Mouse (Mus musculus) forebrain, embryonic 11.5 days (tissue): ENCODE results near the gene Jsrp1. TPM values are rescaled to one million over a fixed set of nuclear protein-coding genes. Genes with fewer than 3 reads are reported as not detected.

Experiments used
- ATAC-seq: fragments of 200-750 bp; cut with Nextera tagmentation; replicated peaks from 2 replicates; pipeline ENCODE4 v1.8.0; 2017; ENCODE audit warnings: moderate TSS enrichment; ENCODE audit not compliant: low FRiP score
- DNase-seq: peaks from one replicate; pipeline ENCODE4 v3.0.0-alpha.2; 2017; ENCODE audit warnings: low spot score
- H3K27ac ChIP-seq: fragments of 300-500 bp; sonication (generic); 2 replicates; pipeline ENCODE4 v1.5.1; 2014; ENCODE audit warnings: low read depth, low read length
- H3K27me3 ChIP-seq: fragments of 300-500 bp; sonication (generic); 2 replicates; pipeline ENCODE4 v1.6.1; 2014; ENCODE audit warnings: mild to moderate bottlenecking, low read length, mixed read lengths; ENCODE audit not compliant: control insufficient read depth, insufficient read depth
- H3K36me3 ChIP-seq: fragments of 300-500 bp; sonication (generic); 2 replicates; pipeline ENCODE4 v1.6.1; 2014; ENCODE audit warnings: mild to moderate bottlenecking, low read length, moderate library complexity, mixed read lengths; ENCODE audit not compliant: control insufficient read depth, insufficient read depth
- H3K4me1 ChIP-seq: fragments of 300-500 bp; sonication (generic); replicated peaks from 2 replicates; pipeline ENCODE4 v1.6.1; 2014; ENCODE audit warnings: low read length, mixed read lengths; ENCODE audit not compliant: control insufficient read depth, insufficient read depth
- H3K4me2 ChIP-seq: fragments of 300-500 bp; sonication (generic); 2 replicates; pipeline ENCODE4 v1.6.1; 2014; ENCODE audit warnings: low read depth, mild to moderate bottlenecking, low read length, moderate library complexity, mixed read lengths; ENCODE audit not compliant: severe bottlenecking
- H3K4me3 ChIP-seq: fragments of 300-500 bp; sonication (generic); 2 replicates; pipeline ENCODE4 v1.5.1; 2014; ENCODE audit warnings: low read depth, low read length
- H3K9ac ChIP-seq: fragments of 300-500 bp; sonication (generic); 2 replicates; pipeline ENCODE4 v1.6.1; 2014; ENCODE audit warnings: low read length
- H3K9me3 ChIP-seq: fragments of 300-500 bp; sonication (generic); 2 replicates; pipeline ENCODE4 v1.6.1; 2016; ENCODE audit warnings: low read length, mixed read lengths; ENCODE audit not compliant: control insufficient read depth
- WGBS: fragments of 180-500 bp; shearing (Covaris S2); extraction: QIAGEN DNeasy Blood & Tissue Kit; methylation state at CpG from one replicate; pipeline ENCODE4 v1.1.7; 2014; 5-methylcytosine and 5-hydroxymethylcytosine counted together
- polyA plus RNA-seq: library from polyadenylated mRNA; unstranded; fragments of >200 nt; fragmentation: Nextera tagmentation; extraction: Ambion mirVana; gene quantifications from 2 replicates; pipeline ENCODE4 v1.2.1, GENCODE M21; 2014

Jsrp1 gene
- polyA plus RNA-seq, 1 experiment from 2014 or later: 0.47 TPM

DNA sequence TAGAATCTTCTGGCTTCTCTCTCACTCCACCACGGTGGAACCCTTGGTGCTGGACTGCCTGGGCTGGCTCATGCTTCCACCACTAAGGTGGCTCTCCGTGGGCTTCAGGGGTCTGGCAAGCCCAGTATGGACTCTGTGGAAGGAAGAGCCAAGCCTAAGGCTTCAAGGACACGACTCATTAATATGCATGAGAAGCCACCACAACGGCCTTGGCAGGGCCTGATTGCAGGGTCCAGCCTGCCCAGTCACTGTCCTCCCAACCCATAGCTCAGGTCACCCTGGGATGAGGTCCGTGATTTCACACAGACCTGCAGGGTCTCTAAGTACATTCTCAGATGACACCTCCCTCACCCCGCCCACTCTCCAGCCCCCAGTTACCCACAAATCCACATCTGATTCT is 26.6 kb upstream of the Jsrp1 start:
- Histone ChIP-seq H3K4me2 (no peak overlapping the region), H3K36me3 (no peaks in the 10 kb centered on the region), H3K9ac (no peak overlapping the region), H3K4me1 (peaks cover 14% of the 10 kb centered on the region), H3K9me3 (no peaks in the 10 kb centered on the region; the same call in 1 of the 2 replicates), H3K27me3 (peaks cover 40% of the 10 kb centered on the region), H3K4me3 (no peak overlapping the region), H3K27ac (no peak overlapping the region)
- 64% methylated on average over 6 of the region's 6 CpGs for WGBS
- ATAC-seq (no peak), DNase-seq (no peak)

GRCm38 (mm10) chr10:80838346-80838912 is 25.1 kb upstream of the Jsrp1 start:
- ATAC-seq: no peak
- H3K9ac ChIP-seq: no peak overlapping the region
- H3K4me3 ChIP-seq: no peak overlapping the region
- H3K27ac ChIP-seq: no peak overlapping the region
- H3K27me3 ChIP-seq: peaks cover 30% of the 10 kb centered on the region
- H3K36me3 ChIP-seq: no peaks in the 10 kb centered on the region
- H3K4me1 ChIP-seq: peaks cover 6% of the 10 kb centered on the region
- H3K4me2 ChIP-seq: no peak overlapping the region
- no peak for DNase-seq
- no peaks in the 10 kb centered on the region; the same call in 1 of the 2 replicates for H3K9me3 ChIP-seq
- WGBS: 59% methylated on average over 2 of the region's 2 CpGs

DNA sequence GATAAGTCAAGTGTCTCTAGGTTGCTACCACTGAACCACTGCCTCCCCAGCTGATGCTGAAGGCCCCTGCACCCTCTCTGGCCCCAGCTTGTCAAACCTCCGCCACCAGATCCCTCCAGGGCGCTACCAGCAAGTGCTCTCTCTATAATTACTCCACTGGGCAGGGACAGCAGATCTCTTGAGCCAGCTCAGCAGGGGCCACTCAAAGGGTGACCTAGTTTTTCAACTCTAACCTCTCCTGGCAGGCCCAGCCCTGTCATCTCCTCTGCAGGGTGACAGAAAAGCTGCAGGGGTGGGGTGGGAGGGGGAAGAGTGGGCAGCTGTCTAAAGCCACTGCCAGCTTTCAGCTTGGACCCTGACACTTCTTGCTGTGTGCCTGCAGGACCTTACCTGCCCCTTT is 24.5 kb upstream of the Jsrp1 start:
- 17% methylated on average over 2 of the region's 2 CpGs for WGBS
- H3K9me3 ChIP-seq: no peaks in the 10 kb centered on the region; the same call in 1 of the 2 replicates
- peaks cover 3% of the 10 kb centered on the region; the same call in 1 of the 2 replicates for H3K4me1 ChIP-seq
- no peak for ATAC-seq
- H3K27ac ChIP-seq: no peak overlapping the region
- H3K4me2 ChIP-seq: no peak overlapping the region
- no peak overlapping the region for H3K4me3 ChIP-seq
- no peak for DNase-seq
- H3K27me3 ChIP-seq: peaks cover 24% of the 10 kb centered on the region
- no peaks in the 10 kb centered on the region for H3K36me3 ChIP-seq
- no peak overlapping the region for H3K9ac ChIP-seq

DNA sequence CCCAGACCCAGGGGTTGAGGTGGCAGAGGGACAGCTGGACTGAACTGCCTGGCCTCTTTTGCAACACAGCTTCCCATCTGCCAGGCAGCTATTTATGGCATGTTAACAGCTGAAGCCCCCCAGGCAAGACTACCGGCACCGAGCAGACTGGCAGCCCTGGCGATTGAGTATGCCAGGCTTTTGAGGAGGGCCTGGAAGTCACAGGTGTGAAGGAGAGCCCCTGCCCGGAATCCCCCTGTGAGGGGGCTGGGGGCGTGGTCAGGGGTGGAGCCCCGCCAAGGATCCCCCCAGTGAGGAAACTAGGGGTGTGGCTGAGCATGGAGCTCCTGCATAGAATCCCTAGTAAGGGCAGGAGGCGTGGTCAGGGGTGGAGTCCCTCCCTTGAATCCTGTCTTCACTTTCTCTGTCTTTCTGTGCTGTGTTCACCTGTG is 23.7 kb upstream of the Jsrp1 start:
- no peak for ATAC-seq
- 60% methylated on average over 7 of the region's 7 CpGs for WGBS
- H3K36me3 ChIP-seq: no peaks in the 10 kb centered on the region

DNA sequence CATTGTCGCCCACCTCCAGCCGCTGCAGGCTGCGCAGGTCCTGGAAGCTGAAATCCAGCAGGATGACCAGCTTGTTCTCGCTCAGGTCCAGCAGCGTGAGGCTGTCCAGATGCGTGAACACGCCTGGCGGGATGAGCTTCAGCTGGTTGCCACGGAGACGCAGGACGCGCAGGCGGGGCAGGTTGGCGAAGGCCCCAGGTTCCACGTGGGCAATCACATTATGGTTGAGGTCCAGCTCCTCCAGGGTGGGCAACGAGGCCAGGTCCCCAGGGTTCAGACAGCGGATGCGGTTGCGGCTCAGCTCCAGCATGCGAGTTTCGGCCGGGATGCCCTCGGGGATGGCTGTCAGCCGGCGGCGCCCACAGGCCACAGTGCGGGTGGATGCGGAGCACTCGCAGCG is 22.3 kb upstream of the Jsrp1 start:
- Histone ChIP-seq H3K9ac (no peak overlapping the region), H3K27me3 (peaks cover 20% of the 10 kb centered on the region), H3K27ac (no peak overlapping the region), H3K4me1 (peaks cover 12% of the 10 kb centered on the region), H3K4me3 (no peak overlapping the region), H3K9me3 (no peaks in the 10 kb centered on the region; the same call in 1 of the 2 replicates), H3K4me2 (no peak overlapping the region), H3K36me3 (no peaks in the 10 kb centered on the region)
- 61% methylated on average over 30 of the region's 30 CpGs for WGBS
- DNase-seq (no peak), ATAC-seq (no peak)

More for the DNA sequence above, 23.7 kb upstream of the Jsrp1 start:
- H3K27me3 ChIP-seq: peaks cover 20% of the 10 kb centered on the region
- no peak for DNase-seq
- H3K9me3 ChIP-seq: no peaks in the 10 kb centered on the region; the same call in 1 of the 2 replicates
- no peak overlapping the region for H3K4me2 ChIP-seq
- H3K4me3 ChIP-seq: no peak overlapping the region
- no peak overlapping the region for H3K27ac ChIP-seq
- peaks cover 3% of the 10 kb centered on the region; the same call in 1 of the 2 replicates for H3K4me1 ChIP-seq
- H3K9ac ChIP-seq: no peak overlapping the region

GRCm38 (mm10) chr10:80832818-80833217 is 19.5 kb upstream of the Jsrp1 start:
- DNase-seq (no peak), ATAC-seq (no peak)
- H3K4me3 ChIP-seq: no peak overlapping the region
- H3K36me3 ChIP-seq: no peaks in the 10 kb centered on the region; the same call in 1 of the 2 replicates
- 55% methylated on average over 7 of the region's 7 CpGs for WGBS
- no peak overlapping the region for H3K4me2 ChIP-seq
- no peaks in the 10 kb centered on the region; the same call in 1 of the 2 replicates for H3K9me3 ChIP-seq
- H3K4me1 ChIP-seq: peaks cover 15% of the 10 kb centered on the region
- peaks cover 20% of the 10 kb centered on the region for H3K27me3 ChIP-seq
- no peak overlapping the region for H3K9ac ChIP-seq
- no peak overlapping the region for H3K27ac ChIP-seq

GRCm38 (mm10) chr10:80831136-80831535 is 17.8 kb upstream of the Jsrp1 start:
- no peak overlapping the region for H3K4me3 ChIP-seq
- 0 out of 2 replicates have a peak overlapping the region, but pooled peaks have one; percentile 24 for H3K4me2 ChIP-seq
- ATAC-seq (no peak; the same call in 1 of the 2 replicates), DNase-seq (peak; percentile 84)
- H3K9ac ChIP-seq: no peak overlapping the region
- no peaks in the 10 kb centered on the region; the same call in 1 of the 2 replicates for H3K36me3 ChIP-seq
- no peak overlapping the region for H3K27ac ChIP-seq
- WGBS: 1% methylated on average over 9 of the region's 9 CpGs
- no peaks in the 10 kb centered on the region; the same call in 1 of the 2 replicates for H3K9me3 ChIP-seq
- peaks cover 16% of the 10 kb centered on the region for H3K27me3 ChIP-seq
- peaks cover 18% of the 10 kb centered on the region for H3K4me1 ChIP-seq

DNA sequence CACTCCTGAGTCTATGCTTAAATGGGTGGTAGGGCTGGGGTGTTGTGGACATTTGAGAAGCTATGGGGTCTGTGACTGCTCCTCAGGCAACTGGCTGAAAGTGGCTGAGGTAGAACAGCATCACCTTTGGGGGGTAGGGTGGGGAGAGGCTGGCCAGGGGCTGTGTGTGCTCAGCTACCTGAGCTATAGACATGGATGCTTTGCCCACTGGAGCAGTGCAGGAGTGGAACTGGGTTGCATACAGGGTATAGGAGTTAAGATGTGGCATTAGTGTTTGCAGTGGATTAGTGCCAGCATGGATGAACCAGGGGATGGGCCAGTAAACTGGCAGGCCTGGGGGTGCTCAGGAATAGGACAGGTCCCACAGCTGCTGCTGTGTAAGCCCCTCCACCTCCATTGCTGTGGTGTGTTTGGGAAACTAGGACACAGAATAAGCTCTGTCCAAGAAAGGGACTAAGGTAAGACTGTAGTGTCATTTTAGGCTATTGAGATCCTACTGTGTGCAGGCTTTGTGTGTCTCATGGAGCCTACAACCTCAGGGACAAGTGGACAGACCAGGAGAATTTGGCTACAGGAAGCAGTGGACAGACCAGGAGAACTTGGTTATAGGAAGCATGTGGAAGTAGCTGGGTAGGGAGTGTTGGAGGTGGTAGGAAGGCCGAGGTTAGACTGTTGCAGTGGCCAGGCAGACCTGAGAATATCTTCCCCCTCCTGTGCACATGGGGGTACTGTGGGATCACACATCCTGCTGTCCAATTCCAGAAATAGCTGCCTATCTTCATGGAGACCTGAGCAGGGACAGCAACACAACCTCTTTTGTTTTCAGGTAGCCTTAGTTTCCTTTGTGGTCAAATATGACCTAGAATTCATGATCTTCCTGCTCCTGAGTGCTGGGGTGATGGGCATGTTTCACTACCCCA is 16.3 kb upstream of the Jsrp1 start:
- Histone ChIP-seq H3K4me1 (peaks cover 18% of the 10 kb centered on the region), H3K27ac (no peak overlapping the region), H3K27me3 (peaks cover 2% of the 10 kb centered on the region; the same call in 1 of the 2 replicates), H3K4me3 (no peak overlapping the region), H3K9me3 (no peaks in the 10 kb centered on the region), H3K4me2 (no peak overlapping the region), H3K36me3 (no peaks in the 10 kb centered on the region; the same call in 1 of the 2 replicates), H3K9ac (no peak overlapping the region)
- DNase-seq: no peak
- WGBS: 74% methylated on average over 1 of the region's 1 CpGs
- no peak for ATAC-seq
